Mouse (Mus musculus) forebrain, embryonic 10.5 days (tissue): ENCODE results near the gene Peli2. TPM values are rescaled to one million over a fixed set of nuclear protein-coding genes. Genes with fewer than 3 reads are reported as not detected.
A peak's percentile ranks its signal among the peaks of the same experiment; 100 is the strongest.

ENCODE experiments used
- DNase-seq: peaks from one replicate; pipeline ENCODE4 v3.0.0-alpha.2; 2017; ENCODE audit warnings: low spot score; ENCODE audit errors: extremely low spot score
- H3K27ac ChIP-seq: fragments of 300-500 bp; sonication (generic); 2 replicates; pipeline ENCODE4 v1.5.1; 2016; ENCODE audit warnings: mild to moderate bottlenecking
- H3K27me3 ChIP-seq: fragments of 300-500 bp; sonication (generic); 2 replicates; pipeline ENCODE4 v1.6.1; 2016; ENCODE audit warnings: mild to moderate bottlenecking; ENCODE audit not compliant: poor library complexity, severe bottlenecking
- H3K36me3 ChIP-seq: fragments of 300-500 bp; sonication (generic); replicated peaks from 2 replicates; pipeline ENCODE4 v1.6.1; 2016; ENCODE audit warnings: mild to moderate bottlenecking, moderate library complexity
- H3K4me1 ChIP-seq: fragments of 300-500 bp; sonication (generic); 2 replicates; pipeline ENCODE4 v1.6.1; 2016
- H3K4me3 ChIP-seq: fragments of 300-500 bp; sonication (generic); 2 replicates; pipeline ENCODE4 v1.5.1; 2016; ENCODE audit warnings: mild to moderate bottlenecking, moderate library complexity
- H3K9me3 ChIP-seq: fragments of 300-500 bp; sonication (generic); 2 replicates; pipeline ENCODE4 v1.6.1; 2016; ENCODE audit warnings: mild to moderate bottlenecking, moderate library complexity
- WGBS: fragments of 180-500 bp; shearing (Covaris S2); methylation state at CpG from one replicate; pipeline ENCODE4 v1.1.7; 2016; 5-methylcytosine and 5-hydroxymethylcytosine counted together
- polyA plus RNA-seq: library from polyadenylated mRNA; unstranded; fragments of >200 nt; fragmentation: Nextera tagmentation; extraction: Ambion mirVana; gene quantifications from 2 replicates; pipeline ENCODE4 v1.2.1, GENCODE M21; 2016

Gene Peli2
- polyA plus RNA-seq, 1 experiment from 2014 or later = 6.8 TPM

GRCm38 (mm10) chr14:48200788-48201187, 80.2 kb downstream of the Peli2 start:
- Histone ChIP-seq H3K27ac (no peak overlapping the region), H3K4me3 (no peak overlapping the region), H3K9me3 (no peaks in the 10 kb centered on the region), H3K27me3 (no peaks in the 10 kb centered on the region), H3K36me3 (no peaks in the 10 kb centered on the region), H3K4me1 (peaks cover 55% of the 10 kb centered on the region)
- WGBS = 90% methylated on average over 3 of the region's 3 CpGs
- DNase-seq = no peak

- WGBS = 91% methylated on average over 8 of the region's 8 CpGs
- Histone ChIP-seq H3K4me1 (peaks cover 54% of the 10 kb centered on the region), H3K27ac (no peak overlapping the region), H3K36me3 (no peaks in the 10 kb centered on the region), H3K4me3 (no peak overlapping the region), H3K27me3 (no peaks in the 10 kb centered on the region), H3K9me3 (no peaks in the 10 kb centered on the region)
- no peak for DNase-seq
Observed at GRCm38 (mm10) chr14:48201403-48201802, 80.8 kb downstream of the Peli2 start.

GRCm38 (mm10) chr14:48202096-48203036, 81.7 kb downstream of the Peli2 start:
- Histone ChIP-seq H3K36me3 (no peaks in the 10 kb centered on the region), H3K27me3 (no peaks in the 10 kb centered on the region), H3K9me3 (no peaks in the 10 kb centered on the region), H3K27ac (peak overlapping the region; percentile 41; the same call in 1 of the 2 replicates), H3K4me1 (peaks cover 54% of the 10 kb centered on the region), H3K4me3 (no peak overlapping the region)
- no peak for DNase-seq
- 77% methylated on average over 17 of the region's 17 CpGs for WGBS

- H3K36me3 ChIP-seq = no peaks in the 10 kb centered on the region
- no peaks in the 10 kb centered on the region for H3K9me3 ChIP-seq
- H3K27me3 ChIP-seq = no peaks in the 10 kb centered on the region
- no peak for DNase-seq
- no peak overlapping the region for H3K4me3 ChIP-seq
- 82% methylated on average over 10 of the region's 10 CpGs for WGBS
- H3K27ac ChIP-seq = no peak overlapping the region
- peaks cover 34% of the 10 kb centered on the region for H3K4me1 ChIP-seq
Observed at GRCm38 (mm10) chr14:48205044-48205443, 84.4 kb downstream of the Peli2 start.

GRCm38 (mm10) chr14:48205635-48206034, 85.0 kb downstream of the Peli2 start:
- WGBS = 70% methylated on average over 11 of the region's 11 CpGs
- DNase-seq = no peak
- Histone ChIP-seq H3K9me3 (no peaks in the 10 kb centered on the region), H3K27ac (no peak overlapping the region), H3K4me1 (peaks cover 31% of the 10 kb centered on the region), H3K27me3 (no peaks in the 10 kb centered on the region), H3K4me3 (no peak overlapping the region), H3K36me3 (no peaks in the 10 kb centered on the region)

GRCm38 (mm10) chr14:48207119-48207518, 86.5 kb downstream of the Peli2 start:
- no peak for DNase-seq
- Histone ChIP-seq H3K36me3 (no peaks in the 10 kb centered on the region), H3K4me1 (peaks cover 27% of the 10 kb centered on the region), H3K27me3 (no peaks in the 10 kb centered on the region), H3K9me3 (no peaks in the 10 kb centered on the region), H3K4me3 (no peak overlapping the region), H3K27ac (0 out of 2 replicates have a peak overlapping the region, but pooled peaks have one; percentile 44)
- 76% methylated on average over 15 of the region's 15 CpGs for WGBS

- H3K27me3 ChIP-seq = no peaks in the 10 kb centered on the region
- no peaks in the 10 kb centered on the region for H3K36me3 ChIP-seq
- H3K9me3 ChIP-seq = no peaks in the 10 kb centered on the region
- no peak overlapping the region for H3K4me3 ChIP-seq
- H3K27ac ChIP-seq = no peak overlapping the region
- no peak for DNase-seq
- peaks cover 19% of the 10 kb centered on the region; the same call in 1 of the 2 replicates for H3K4me1 ChIP-seq
- 89% methylated on average over 12 of the region's 12 CpGs for WGBS
Observed at GRCm38 (mm10) chr14:48207746-48208640, 87.4 kb downstream of the Peli2 start.

GRCm38 (mm10) chr14:48209436-48209835, 88.8 kb downstream of the Peli2 start:
- H3K27ac ChIP-seq = no peak overlapping the region
- WGBS = 91% methylated on average over 5 of the region's 5 CpGs
- H3K27me3 ChIP-seq = no peaks in the 10 kb centered on the region
- H3K4me3 ChIP-seq = no peak overlapping the region
- DNase-seq = no peak
- peaks cover 19% of the 10 kb centered on the region; the same call in 1 of the 2 replicates for H3K4me1 ChIP-seq
- H3K36me3 ChIP-seq = no peaks in the 10 kb centered on the region
- no peaks in the 10 kb centered on the region for H3K9me3 ChIP-seq

- no peak for DNase-seq
- H3K27ac ChIP-seq = no peak overlapping the region
- no peaks in the 10 kb centered on the region for H3K27me3 ChIP-seq
- H3K36me3 ChIP-seq = no peaks in the 10 kb centered on the region
- H3K9me3 ChIP-seq = no peaks in the 10 kb centered on the region
- H3K4me1 ChIP-seq = peaks cover 16% of the 10 kb centered on the region; the same call in 1 of the 2 replicates
- H3K4me3 ChIP-seq = no peak overlapping the region
- WGBS = 90% methylated on average over 9 of the region's 9 CpGs
Observed at GRCm38 (mm10) chr14:48210089-48210488, 89.5 kb downstream of the Peli2 start.

GRCm38 (mm10) chr14:48211526-48211925, 90.9 kb downstream of the Peli2 start:
- Histone ChIP-seq H3K4me1 (peaks cover 6% of the 10 kb centered on the region; the same call in 1 of the 2 replicates), H3K9me3 (no peaks in the 10 kb centered on the region), H3K4me3 (no peak overlapping the region), H3K36me3 (no peaks in the 10 kb centered on the region), H3K27ac (no peak overlapping the region), H3K27me3 (no peaks in the 10 kb centered on the region)
- 83% methylated on average over 8 of the region's 8 CpGs for WGBS
- no peak for DNase-seq

GRCm38 (mm10) chr14:48212839-48213238, 92.2 kb downstream of the Peli2 start:
- H3K27ac ChIP-seq = no peak overlapping the region
- H3K4me3 ChIP-seq = no peak overlapping the region
- no peaks in the 10 kb centered on the region for H3K27me3 ChIP-seq
- H3K36me3 ChIP-seq = no peaks in the 10 kb centered on the region
- 96% methylated on average over 11 of the region's 11 CpGs for WGBS
- H3K4me1 ChIP-seq = no peaks in the 10 kb centered on the region
- no peaks in the 10 kb centered on the region for H3K9me3 ChIP-seq
- DNase-seq = no peak

GRCm38 (mm10) chr14:48213593-48213992, 93.0 kb downstream of the Peli2 start:
- no peak overlapping the region for H3K27ac ChIP-seq
- H3K4me1 ChIP-seq = no peaks in the 10 kb centered on the region
- no peak for DNase-seq
- WGBS = 94% methylated on average over 15 of the region's 15 CpGs
- H3K27me3 ChIP-seq = no peaks in the 10 kb centered on the region
- H3K9me3 ChIP-seq = no peaks in the 10 kb centered on the region
- no peaks in the 10 kb centered on the region for H3K36me3 ChIP-seq
- no peak overlapping the region for H3K4me3 ChIP-seq
